18 mouse cellular contexts compared by ENCODE assay signal in the genomic region with DNA sequence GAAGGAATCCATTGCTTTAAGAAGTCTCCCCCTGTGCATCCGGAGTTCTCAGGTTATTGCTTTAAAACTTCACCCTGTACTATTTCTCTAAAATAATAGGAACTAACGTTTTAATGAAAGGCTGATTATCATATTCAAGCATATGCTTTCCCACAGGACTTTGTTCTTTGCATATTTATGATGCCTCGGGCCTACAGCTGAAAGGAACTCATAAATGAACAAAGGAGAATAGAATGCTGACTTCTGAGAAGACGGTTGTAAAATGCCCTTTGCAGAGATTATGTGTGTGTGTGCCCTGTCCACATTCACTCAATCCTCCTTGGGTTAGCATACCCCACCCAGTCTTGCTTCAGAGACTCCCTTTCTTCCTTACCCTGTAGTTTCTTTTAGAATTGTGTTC.
DNase-seq lines count a peak whose midpoint lies in the region; ATAC-seq lines count a peak whose summit lies in the region.
"Had no signal": no experiment of that assay in that cellular context is flagged by ENCODE, and none has a peak within 500 bp of the region (broad histone marks: within the 10 kb centered on the region; RNA-seq: fewer than 3 reads in every experiment).

No protein-coding gene starts in this region.

- 37% methylated on average over 4 of the region's 4 CpGs for WGBS in kidney, embryonic 15.5 days
- 8% methylated on average over 4 of the region's 4 CpGs for WGBS in midbrain, embryonic 12.5 days
- WGBS in midbrain, embryonic 15.5 days: 8% methylated on average over 4 of the region's 4 CpGs

- no peaks in the 10 kb centered on the region for H3K27me3 ChIP-seq in kidney, embryonic 15.5 days
- H3K27me3 ChIP-seq in midbrain, embryonic 12.5 days: peaks cover 4% of the 10 kb centered on the region; the same call in 1 of the 2 replicates
- H3K27me3 ChIP-seq in midbrain, embryonic 15.5 days (replicated peaks): no peaks in the 10 kb centered on the region
- H3K27me3 ChIP-seq: embryonic facial prominence, embryonic 15.5 days; heart, embryonic 12.5 days; hindbrain, embryonic 15.5 days had no signal

- H3K36me3 ChIP-seq in kidney, embryonic 15.5 days: no peaks in the 10 kb centered on the region
- H3K36me3 ChIP-seq in midbrain, embryonic 12.5 days: no peaks in the 10 kb centered on the region
- no peaks in the 10 kb centered on the region for H3K36me3 ChIP-seq in midbrain, embryonic 15.5 days (replicated peaks)
- H3K36me3 ChIP-seq: embryonic facial prominence, embryonic 15.5 days; heart, embryonic 12.5 days; hindbrain, embryonic 10.5 days; hindbrain, embryonic 15.5 days had no signal

- H3K4me3 ChIP-seq in kidney, embryonic 15.5 days (replicated peaks): no peak overlapping the region
- no peak overlapping the region for H3K4me3 ChIP-seq in midbrain, embryonic 12.5 days
- H3K4me3 ChIP-seq in midbrain, embryonic 15.5 days: no peak overlapping the region
- H3K4me3 ChIP-seq: embryonic facial prominence, embryonic 15.5 days; erythroblast, embryonic 14.5 days; gastrocnemius, adult 2 months; heart, embryonic 12.5 days; hindbrain, embryonic 10.5 days; hindbrain, embryonic 15.5 days had no signal

- H3K4me2 ChIP-seq in kidney, embryonic 15.5 days: no peak overlapping the region
- no peak overlapping the region for H3K4me2 ChIP-seq in midbrain, embryonic 12.5 days (replicated peaks)
- no peak overlapping the region for H3K4me2 ChIP-seq in midbrain, embryonic 15.5 days
- H3K4me2 ChIP-seq: embryonic facial prominence, embryonic 15.5 days; heart, embryonic 12.5 days; hindbrain, embryonic 15.5 days had no signal

- no peak for DNase-seq in kidney, postnatal 10 days
- DNase-seq in lung, postnatal 36 days: no peak
- no peak for DNase-seq in cerebellum, adult 9-10 months
- DNase-seq: adrenal gland, adult 2 months; adrenal gland, postnatal 25 days; cerebellum, adult 18-20 months; cerebellum, postnatal 14 days; embryo, embryonic 11 days; gastrocnemius, adult 2 months; gastrocnemius, postnatal 25 days had no signal

- H3K9me3 ChIP-seq in kidney, embryonic 15.5 days (replicated peaks): no peaks in the 10 kb centered on the region
- H3K9me3 ChIP-seq in midbrain, embryonic 12.5 days: no peaks in the 10 kb centered on the region
- no peaks in the 10 kb centered on the region for H3K9me3 ChIP-seq in midbrain, embryonic 15.5 days
- H3K9me3 ChIP-seq: embryonic facial prominence, embryonic 15.5 days; heart, embryonic 12.5 days; hindbrain, embryonic 10.5 days; hindbrain, embryonic 15.5 days had no signal

- H3K4me1 ChIP-seq in kidney, embryonic 15.5 days: peaks cover 10% of the 10 kb centered on the region
- H3K4me1 ChIP-seq in midbrain, embryonic 12.5 days: peaks cover 26% of the 10 kb centered on the region
- H3K4me1 ChIP-seq in midbrain, embryonic 15.5 days: peaks cover 18% of the 10 kb centered on the region; the same call in 1 of the 2 replicates
- H3K4me1 ChIP-seq: embryonic facial prominence, embryonic 15.5 days; hindbrain, embryonic 15.5 days had no signal

- no peak for ATAC-seq in kidney, embryonic 15.5 days (replicated peaks; ENCODE audit: low FRiP score)
- ATAC-seq in midbrain, embryonic 12.5 days (ENCODE audit: low FRiP score, low read depth): 0 out of 2 replicates have a peak, but pooled peaks have one; percentile 30
- no peak for ATAC-seq in midbrain, embryonic 15.5 days (replicated peaks)

- H3K9ac ChIP-seq in kidney, embryonic 15.5 days: no peak overlapping the region
- no peak overlapping the region for H3K9ac ChIP-seq in midbrain, embryonic 12.5 days (replicated peaks)
- H3K9ac ChIP-seq in midbrain, embryonic 15.5 days: no peak overlapping the region
- H3K9ac ChIP-seq: embryonic facial prominence, embryonic 15.5 days; heart, embryonic 12.5 days; hindbrain, embryonic 15.5 days had no signal

- peak overlapping the region; percentile 34 for H3K27ac ChIP-seq in kidney, embryonic 15.5 days
- peak overlapping the region; percentile 49; the same call in 1 of the 2 replicates for H3K27ac ChIP-seq in midbrain, embryonic 12.5 days (replicated peaks)
- H3K27ac ChIP-seq in midbrain, embryonic 15.5 days: peak overlapping the region; percentile 51; the same call in 1 of the 2 replicates
- H3K27ac ChIP-seq: embryonic facial prominence, embryonic 15.5 days; gastrocnemius, adult 2 months; hindbrain, embryonic 15.5 days had no signal
